Mouse (Mus musculus) hindbrain, postnatal 0 days (tissue): ENCODE data around the gene Atg2a. TPM values are rescaled to one million over a fixed set of nuclear protein-coding genes. Genes with fewer than 3 reads are reported as not detected.
"Not testable (repeated sequence)": the region's sequence is repeated elsewhere in the genome, so short reads cannot be mapped to it uniquely, and the experiment has no call there.

Experiments used
- ATAC-seq: fragments of 200-750 bp; cut with Nextera tagmentation; 2 replicates; pipeline ENCODE4 v1.8.0; 2017; ENCODE audit warnings: mild to moderate bottlenecking, moderate TSS enrichment, moderate library complexity
- DNase-seq: peaks from one replicate; pipeline ENCODE4 v3.0.0-alpha.2; 2015; ENCODE audit warnings: low spot score
- H3K27ac ChIP-seq: fragments of 300-500 bp; sonication (generic); 2 replicates; pipeline ENCODE4 v1.5.1; 2014; ENCODE audit warnings: mild to moderate bottlenecking
- H3K27me3 ChIP-seq: fragments of 300-500 bp; sonication (generic); 2 replicates; pipeline ENCODE4 v1.6.1; 2014; ENCODE audit warnings: low read length, mixed read lengths; ENCODE audit not compliant: insufficient read depth
- H3K36me3 ChIP-seq: fragments of 300-500 bp; sonication (generic); 2 replicates; pipeline ENCODE4 v1.6.1; 2014; ENCODE audit warnings: low read length, mixed read lengths; ENCODE audit not compliant: insufficient read depth
- H3K4me1 ChIP-seq: fragments of 300-500 bp; sonication (generic); 2 replicates; pipeline ENCODE4 v1.6.1; 2014; ENCODE audit warnings: antibody characterized with exemption, low read length, mixed read lengths; ENCODE audit not compliant: insufficient read depth
- H3K4me2 ChIP-seq: fragments of 300-500 bp; sonication (generic); 2 replicates; pipeline ENCODE4 v1.6.1; 2014; ENCODE audit warnings: low read depth, mild to moderate bottlenecking, low read length, moderate library complexity, mixed read lengths
- H3K4me3 ChIP-seq: fragments of 300-500 bp; sonication (generic); 2 replicates; pipeline ENCODE4 v1.5.1; 2014; ENCODE audit warnings: low read length
- H3K9ac ChIP-seq: fragments of 300-500 bp; sonication (generic); replicated peaks from 2 replicates; pipeline ENCODE4 v1.6.1; 2014; ENCODE audit warnings: mild to moderate bottlenecking, low read length, moderate library complexity, mixed read lengths
- H3K9me3 ChIP-seq: fragments of 300-500 bp; sonication (generic); 2 replicates; pipeline ENCODE4 v1.6.1; 2016; ENCODE audit warnings: low read length, mixed read lengths
- CTCF ChIP-seq: IDR thresholded peaks from 2 replicates; pipeline ENCODE4 v1.5.1; 2016; ENCODE audit warnings: antibody characterized with exemption, control low read depth, low read depth
- WGBS: fragments of 180-500 bp; shearing (Covaris S2); extraction: QIAGEN DNeasy Blood & Tissue Kit; methylation state at CpG from one replicate; pipeline ENCODE4 v1.1.7; 2014; 5-methylcytosine and 5-hydroxymethylcytosine counted together
- microRNA counts: library from miRNA; unstranded; fragments of <30 nt; microRNA quantifications from one replicate; lab custom pipeline; 2015
- microRNA-seq, 2 experiments: library from miRNA; unstranded; fragments of <30 nt; microRNA quantifications; one replicate each; pipeline ENCODE4; 2016
- polyA plus RNA-seq: library from polyadenylated mRNA; unstranded; fragments of >200 nt; fragmentation: Nextera tagmentation; extraction: Ambion mirVana; gene quantifications from 2 replicates; pipeline ENCODE4 v1.2.1, GENCODE M21; 2015
- total RNA-seq: library from RNA; depleted of rRNA; stranded (reverse); fragments of >200 nt; gene quantifications from 2 replicates; pipeline ENCODE4 v1.2.3, GENCODE M21; 2014; rRNA removed

The Atg2a gene
- total and polyA plus RNA-seq, 2 experiments from 2014 or later = 8.9 to 43.4 TPM

GRCm38 (mm10) chr19:6305517-6306115 lies 64.1 kb downstream of the Atg2a start:
- Histone ChIP-seq H3K9ac (no peak overlapping the region; the same call in 1 of the 2 replicates), H3K4me3 (peak overlapping the region; percentile 49), H3K27me3 (no peaks in the 10 kb centered on the region), H3K9me3 (no peaks in the 10 kb centered on the region), H3K4me1 (peaks cover 7% of the 10 kb centered on the region; the same call in 1 of the 2 replicates), H3K4me2 (peak overlapping the region; percentile 65), H3K27ac (no peak overlapping the region), H3K36me3 (no peaks in the 10 kb centered on the region)
- 56% methylated on average over 8 of the region's 8 CpGs for WGBS
- TF ChIP-seq CTCF = no peak
- ATAC-seq (no peak), DNase-seq (no peak)

DNA sequence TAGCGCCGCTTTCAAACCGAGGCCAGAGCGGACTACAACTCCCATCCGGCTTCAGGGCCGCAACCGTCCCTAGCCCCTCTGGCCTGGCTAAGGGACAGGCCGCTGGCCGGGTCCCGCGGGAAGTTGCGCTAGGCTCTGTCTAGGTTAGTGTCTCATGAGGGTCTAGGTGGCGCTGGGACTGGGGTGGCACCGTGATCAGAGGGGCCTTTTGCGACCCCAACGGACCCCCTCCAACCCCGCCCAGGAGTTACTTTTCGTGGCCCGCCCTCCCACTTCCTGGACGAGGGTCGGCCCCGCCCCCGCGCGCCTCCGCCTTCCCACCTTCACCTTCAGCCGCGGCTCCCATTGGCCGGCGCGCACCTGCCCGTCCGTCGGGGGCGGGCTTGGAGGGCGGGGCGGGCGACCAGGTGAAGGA lies 64.7 kb downstream of the Atg2a start, which contains the start of gene Cdc42bpg:
Cdc42bpg (plus strand) TSS at position 320 of the 415 bp plus-strand sequence.
- TF ChIP-seq CTCF = no peak
- Histone ChIP-seq H3K36me3 (no peaks in the 10 kb centered on the region), H3K27ac (peak within 1 kb of the TSS; percentile 15; the same call in 1 of the 2 replicates), H3K9ac (peak within 1 kb of the TSS; percentile 60), H3K4me3 (peak within 1 kb of the TSS; percentile 49), H3K4me1 (peaks cover 7% of the 10 kb centered on the region; the same call in 1 of the 2 replicates), H3K27me3 (no peaks in the 10 kb centered on the region), H3K9me3 (no peaks in the 10 kb centered on the region), H3K4me2 (peak within 1 kb of the TSS; percentile 65)
- WGBS = 2% methylated on average over 35 of the region's 38 CpGs
- DNase-seq (peak; percentile 68), ATAC-seq (peak; percentile 73)

DNA sequence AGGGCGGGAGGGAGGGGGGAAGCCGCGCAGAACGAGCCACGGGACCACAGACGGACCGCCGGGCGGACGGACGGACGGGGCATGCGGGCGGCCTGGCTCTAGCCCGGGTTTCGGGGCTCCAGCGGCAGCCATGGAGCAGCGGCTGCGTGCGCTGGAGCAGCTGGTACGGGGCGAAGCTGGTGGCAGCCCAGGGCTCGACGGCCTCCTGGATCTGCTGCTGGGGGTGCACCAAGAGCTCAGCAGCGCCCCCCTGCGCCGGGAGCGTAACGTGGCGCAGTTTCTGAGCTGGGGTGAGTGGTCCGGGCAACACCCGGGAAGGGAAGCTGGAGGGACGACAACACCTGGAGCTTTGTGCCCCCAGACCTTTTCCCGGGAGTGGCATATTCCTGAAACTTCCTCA lies 65.1 kb downstream of the Atg2a start:
- peak; percentile 53 for ATAC-seq
- H3K4me3 ChIP-seq = peak overlapping the region; percentile 49
- under 1% methylated on average over 27 of the region's 34 CpGs for WGBS
- peaks cover 7% of the 10 kb centered on the region; the same call in 1 of the 2 replicates for H3K4me1 ChIP-seq
- peak; percentile 76 for TF ChIP-seq CTCF
- no peaks in the 10 kb centered on the region for H3K9me3 ChIP-seq
- peak; percentile 81 for DNase-seq
- peak overlapping the region; percentile 65 for H3K4me2 ChIP-seq
- peak overlapping the region; percentile 60 for H3K9ac ChIP-seq
- H3K36me3 ChIP-seq = no peaks in the 10 kb centered on the region
- H3K27me3 ChIP-seq = no peaks in the 10 kb centered on the region
- H3K27ac ChIP-seq = peak overlapping the region; percentile 15; the same call in 1 of the 2 replicates

DNA sequence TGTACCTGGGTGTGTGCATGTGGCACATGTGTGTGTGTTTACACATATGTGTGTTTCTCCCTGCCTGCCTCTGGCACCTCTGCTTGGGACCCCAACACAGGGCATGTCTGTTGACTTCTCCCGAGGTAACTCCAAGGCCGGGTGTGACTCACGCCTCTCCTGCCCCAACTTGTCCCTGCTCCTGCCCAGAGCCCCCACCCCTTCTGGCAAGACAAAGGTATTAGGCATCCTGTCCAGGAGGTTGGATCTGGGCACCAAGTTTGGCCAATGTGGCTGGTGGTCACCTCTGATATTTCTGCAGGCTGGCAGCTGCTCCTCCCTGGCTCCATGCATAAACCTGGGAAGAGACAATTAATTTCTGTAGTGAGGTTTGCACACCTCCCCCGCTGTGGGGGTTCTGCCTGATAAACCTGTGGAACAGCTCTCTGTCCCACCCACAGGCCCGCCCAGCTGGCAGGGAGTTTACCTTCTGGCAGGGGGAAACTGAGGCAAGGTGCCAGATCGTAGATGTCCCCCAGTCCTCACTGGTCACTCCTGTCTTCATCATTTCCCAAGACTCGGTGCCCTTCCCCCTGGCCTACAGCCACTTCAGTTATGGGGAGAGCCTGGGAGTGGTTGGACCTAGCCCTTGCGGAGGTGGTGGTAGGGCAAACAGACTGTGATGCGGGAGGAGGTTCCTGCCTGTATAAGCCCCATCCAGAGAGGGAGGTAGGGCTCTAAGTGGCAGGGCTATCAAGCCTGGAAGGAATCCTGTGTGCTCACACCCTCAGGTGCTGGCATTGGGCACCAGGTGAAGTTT lies 66.5 kb downstream of the Atg2a start:
- Histone ChIP-seq H3K27me3 (no peaks in the 10 kb centered on the region), H3K9me3 (no peaks in the 10 kb centered on the region), H3K4me2 (no peak overlapping the region), H3K36me3 (no peaks in the 10 kb centered on the region), H3K4me1 (peaks cover 7% of the 10 kb centered on the region; the same call in 1 of the 2 replicates), H3K9ac (no peak overlapping the region), H3K4me3 (no peak overlapping the region), H3K27ac (no peak overlapping the region)
- ATAC-seq = no peak
- DNase-seq = no peak
- no peak for TF ChIP-seq CTCF
- WGBS = 89% methylated on average over 9 of the region's 9 CpGs

DNA sequence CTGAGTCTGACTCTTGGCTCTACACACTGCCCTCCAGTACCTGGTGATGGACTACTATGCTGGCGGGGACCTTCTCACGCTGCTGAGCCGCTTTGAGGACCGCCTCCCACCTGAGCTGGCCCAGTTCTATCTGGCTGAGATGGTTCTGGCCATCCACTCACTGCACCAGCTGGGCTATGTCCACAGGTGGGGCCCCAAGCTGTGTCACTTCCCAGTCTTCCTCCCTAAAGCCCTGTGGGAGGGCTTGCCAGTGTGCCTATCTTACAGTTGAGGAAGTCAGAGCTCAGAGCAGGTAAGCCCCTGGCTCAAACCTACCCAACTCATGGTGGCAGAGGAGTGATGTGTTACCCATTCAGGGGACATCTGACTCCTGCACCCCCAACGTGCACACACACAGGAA lies 68.7 kb downstream of the Atg2a start:
- no peak for DNase-seq
- WGBS = 94% methylated on average over 5 of the region's 5 CpGs

DNA sequence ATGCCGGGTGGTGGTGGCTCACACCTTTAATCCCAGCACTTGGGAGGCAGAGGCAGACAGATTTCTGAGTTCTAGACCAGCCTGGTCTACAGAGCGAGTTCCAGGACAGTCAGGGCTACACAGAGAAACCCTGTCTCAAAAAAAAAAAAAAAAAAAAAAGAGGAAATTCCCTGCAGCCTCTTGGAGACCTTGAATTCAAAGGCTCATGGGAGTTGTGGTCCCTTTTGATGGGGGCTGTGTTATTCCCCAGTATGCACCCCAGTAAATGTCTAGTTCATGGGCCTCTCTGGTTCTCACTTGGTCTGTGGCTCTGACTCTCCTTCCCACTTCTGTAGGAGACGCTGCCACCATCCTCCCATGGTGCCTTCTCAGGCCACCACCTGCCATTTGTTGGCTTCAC lies 70.3 kb downstream of the Atg2a start:
- H3K4me3 ChIP-seq, H3K4me1 ChIP-seq, H3K9me3 ChIP-seq, H3K4me2 ChIP-seq, H3K36me3 ChIP-seq, ATAC-seq, H3K9ac ChIP-seq, DNase-seq, H3K27ac ChIP-seq, H3K27me3 ChIP-seq: not testable (repeated sequence)
- WGBS = 90% methylated on average over 3 of the region's 3 CpGs

More for the DNA sequence above, 68.7 kb downstream of the Atg2a start:
- Histone ChIP-seq H3K4me2 (no peak overlapping the region), H3K36me3 (0 out of 2 replicates have a peak, but pooled peaks cover 5% of the 10 kb centered on the region), H3K9ac (no peak overlapping the region), H3K27ac (no peak overlapping the region), H3K4me1 (peaks cover 7% of the 10 kb centered on the region; the same call in 1 of the 2 replicates), H3K9me3 (no peaks in the 10 kb centered on the region), H3K4me3 (no peak overlapping the region), H3K27me3 (no peaks in the 10 kb centered on the region)
- ATAC-seq = no peak
- TF ChIP-seq CTCF = no peak

MicroRNAs encoded within 50 kb of the gene (microRNA counts, 519-probe panel; counts per million panel counts)
- 370 counts per million, percentile 5 among the panel's probes with 10 or more counts for microRNA mmu-miR-192 (lab: Ali Mortazavi, UCI)

Small RNA genes within 50 kb of the gene (microRNA-seq; reads per million reads assigned to microRNA genes)
- gene Mir192 = 128 to 148 reads per million in 2 experiments
- gene Mir194-2 = 109 to 129 reads per million in 2 experiments

Other genes with a start within 250 kb of the Atg2a start
- gene Capn1, start 225.8 kb upstream of the Atg2a start, total RNA-seq = 13.6 and 15.7 TPM in 2 replicates
- gene Capn1, start 225.8 kb upstream of the Atg2a start, polyA plus RNA-seq = 4.6 and 4.8 TPM in 2 replicates
- 27.6 and 34.1 TPM in 2 replicates for gene Syvn1, start 195.1 kb upstream of the Atg2a start, total RNA-seq
- gene Syvn1, start 195.1 kb upstream of the Atg2a start, polyA plus RNA-seq = 26.8 and 29.8 TPM in 2 replicates
- gene Mrpl49, start 183.9 kb upstream of the Atg2a start, total RNA-seq = 34.4 and 36.2 TPM in 2 replicates
- gene Mrpl49, start 183.9 kb upstream of the Atg2a start, polyA plus RNA-seq = 52.4 and 54.9 TPM in 2 replicates
- gene Fau, start 183.8 kb upstream of the Atg2a start, total RNA-seq = 558 and 787 TPM in 2 replicates
- gene Fau, start 183.8 kb upstream of the Atg2a start, polyA plus RNA-seq = 668 TPM in 2 replicates
- 76.0 and 97.3 TPM in 2 replicates for gene Znhit2, start 180.5 kb upstream of the Atg2a start, total RNA-seq
- gene Znhit2, start 180.5 kb upstream of the Atg2a start, polyA plus RNA-seq = 43.2 and 46.3 TPM in 2 replicates
- gene Tm7sf2, start 173.3 kb upstream of the Atg2a start, total RNA-seq = 122 and 123 TPM in 2 replicates
- 57.7 and 64.2 TPM in 2 replicates for gene Tm7sf2, start 173.3 kb upstream of the Atg2a start, polyA plus RNA-seq
- 100.0 and 102 TPM in 2 replicates for gene Vps51, start 164.4 kb upstream of the Atg2a start, total RNA-seq
- 91.2 and 92.2 TPM in 2 replicates for gene Vps51, start 164.4 kb upstream of the Atg2a start, polyA plus RNA-seq
- gene Tmem262, start 161.6 kb upstream of the Atg2a start, total RNA-seq = not detected in 2 replicates
- not detected in 2 replicates for gene Tmem262, start 161.6 kb upstream of the Atg2a start, polyA plus RNA-seq
- 0.37 and 0.86 TPM in 2 replicates for gene Gm28374, start 159.4 kb upstream of the Atg2a start, total RNA-seq
- gene Gm28374, start 159.4 kb upstream of the Atg2a start, polyA plus RNA-seq = 0.24 and 1.1 TPM in 2 replicates
- 76.9 and 88.2 TPM in 2 replicates for gene Zfpl1, start 156.7 kb upstream of the Atg2a start, total RNA-seq
- gene Zfpl1, start 156.7 kb upstream of the Atg2a start, polyA plus RNA-seq = 83.9 and 88.2 TPM in 2 replicates
- gene Cdca5, start 156.7 kb upstream of the Atg2a start, total RNA-seq = 6.3 and 7.4 TPM in 2 replicates
- 6.1 and 7.4 TPM in 2 replicates for gene Cdca5, start 156.7 kb upstream of the Atg2a start, polyA plus RNA-seq
- gene AC131692.1, start 147.2 kb upstream of the Atg2a start, total RNA-seq = not detected in 2 replicates
- not detected in 2 replicates for gene AC131692.1, start 147.2 kb upstream of the Atg2a start, polyA plus RNA-seq
- gene Naaladl1, start 135.9 kb upstream of the Atg2a start, total RNA-seq = 0.40 and 0.89 TPM in 2 replicates
- 0.36 and 0.43 TPM in 2 replicates for gene Naaladl1, start 135.9 kb upstream of the Atg2a start, polyA plus RNA-seq
- 91.0 and 91.5 TPM in 2 replicates for gene Sac3d1, start 123.0 kb upstream of the Atg2a start, total RNA-seq
- gene Sac3d1, start 123.0 kb upstream of the Atg2a start, polyA plus RNA-seq = 50.5 and 51.9 TPM in 2 replicates
- gene Snx15, start 113.4 kb upstream of the Atg2a start, total RNA-seq = 71.4 and 84.4 TPM in 2 replicates
- 60.9 and 62.7 TPM in 2 replicates for gene Snx15, start 113.4 kb upstream of the Atg2a start, polyA plus RNA-seq
- gene Batf2, start 100.7 kb upstream of the Atg2a start, total RNA-seq = not detected in 2 replicates
- 0.21 and 0.23 TPM in 2 replicates for gene Batf2, start 100.7 kb upstream of the Atg2a start, polyA plus RNA-seq
- gene Arl2, start 100.1 kb upstream of the Atg2a start, total RNA-seq = 112 and 123 TPM in 2 replicates
- gene Arl2, start 100.1 kb upstream of the Atg2a start, polyA plus RNA-seq = 151 and 155 TPM in 2 replicates
- not detected in 2 replicates for gene Majin, start 57.3 kb upstream of the Atg2a start, total RNA-seq
- 0.24 TPM in 1 of 2 replicates, not detected in the other for gene Majin, start 57.3 kb upstream of the Atg2a start, polyA plus RNA-seq
- not detected in 2 replicates for gene Gpha2, start 15.3 kb upstream of the Atg2a start, total RNA-seq
- gene Gpha2, start 15.3 kb upstream of the Atg2a start, polyA plus RNA-seq = 0.39 and 0.60 TPM in 2 replicates
- gene Ppp2r5b, start 5.8 kb upstream of the Atg2a start, total RNA-seq = 272 and 321 TPM in 2 replicates
- 149 and 160 TPM in 2 replicates for gene Ppp2r5b, start 5.8 kb upstream of the Atg2a start, polyA plus RNA-seq
- gene Ehd1, start 35.1 kb downstream of the Atg2a start, total RNA-seq = 127 and 135 TPM in 2 replicates
- 76.5 and 77.5 TPM in 2 replicates for gene Ehd1, start 35.1 kb downstream of the Atg2a start, polyA plus RNA-seq
- gene Cdc42bpg, start 64.8 kb downstream of the Atg2a start, total RNA-seq = 3.1 and 6.0 TPM in 2 replicates
- gene Cdc42bpg, start 64.8 kb downstream of the Atg2a start, polyA plus RNA-seq = 0.29 and 0.33 TPM in 2 replicates
- 69.6 and 93.4 TPM in 2 replicates for gene Men1, start 93.3 kb downstream of the Atg2a start, total RNA-seq
- 57.8 and 59.5 TPM in 2 replicates for gene Men1, start 93.3 kb downstream of the Atg2a start, polyA plus RNA-seq
- gene Map4k2, start 99.5 kb downstream of the Atg2a start, total RNA-seq = 102 TPM in 2 replicates
- gene Map4k2, start 99.5 kb downstream of the Atg2a start, polyA plus RNA-seq = 18.6 and 21.4 TPM in 2 replicates
- 89.0 and 89.4 TPM in 2 replicates for gene Sf1, start 122.0 kb downstream of the Atg2a start, total RNA-seq
- gene Sf1, start 122.0 kb downstream of the Atg2a start, polyA plus RNA-seq = 80.2 and 84.9 TPM in 2 replicates
- 11.9 and 18.3 TPM in 2 replicates for gene Pygm, start 142.7 kb downstream of the Atg2a start, total RNA-seq
- 10.4 and 12.6 TPM in 2 replicates for gene Pygm, start 142.7 kb downstream of the Atg2a start, polyA plus RNA-seq
- 250 and 283 TPM in 2 replicates for gene Rasgrp2, start 157.7 kb downstream of the Atg2a start, total RNA-seq
- gene Rasgrp2, start 157.7 kb downstream of the Atg2a start, polyA plus RNA-seq = 230 and 252 TPM in 2 replicates
- gene Nrxn2, start 177.1 kb downstream of the Atg2a start, total RNA-seq = 355 and 426 TPM in 2 replicates
- gene Nrxn2, start 177.1 kb downstream of the Atg2a start, polyA plus RNA-seq = 54.4 and 60.4 TPM in 2 replicates